Mouse (Mus musculus): ENCODE measurements at regions not wholly inside any gene's neighbourhood (a gene's known extent, or its start where the extent isn't known, plus 50 kb on each side); places are given as distances from the start of the nearest gene placed in this dataset.

- DNase-seq, result no peak
Observed at GRCm38 (mm10) chr1:61277170-61277710, 299.5 kb downstream of the Icos start.

- no peak for DNase-seq
Observed at GRCm38 (mm10) chr1:61288185-61288584, 310.5 kb downstream of the Icos start.

- no peak for DNase-seq
Observed at GRCm38 (mm10) chr1:61288946-61289345, 311.2 kb downstream of the Icos start.

GRCm38 (mm10) chr1:61289552-61289951 lies 311.8 kb downstream of the Icos start:
- no peak for DNase-seq

GRCm38 (mm10) chr1:61293106-61293505 lies 315.4 kb downstream of the Icos start:
- no peak for DNase-seq

GRCm38 (mm10) chr1:61295219-61295618 lies 317.5 kb downstream of the Icos start:
- DNase-seq, result no peak

- DNase-seq, result no peak
Observed at GRCm38 (mm10) chr1:61296831-61297230, 319.1 kb downstream of the Icos start.

GRCm38 (mm10) chr1:61297361-61297760 lies 319.6 kb downstream of the Icos start:
- DNase-seq, result no peak

- peak; percentile 26 to 46 for DNase-seq
Observed at GRCm38 (mm10) chr1:61298064-61298463, 320.3 kb downstream of the Icos start.

- no peak for DNase-seq
Observed at GRCm38 (mm10) chr1:61298779-61299178, 321.1 kb downstream of the Icos start.

GRCm38 (mm10) chr1:61300491-61300890 lies 322.8 kb downstream of the Icos start:
- no peak for DNase-seq

GRCm38 (mm10) chr1:61301041-61302030 lies 323.6 kb downstream of the Icos start:
- peak; percentile 11 to 23 for DNase-seq

GRCm38 (mm10) chr1:61302570-61303071 lies 324.9 kb downstream of the Icos start:
- no peak for DNase-seq

GRCm38 (mm10) chr1:61306296-61306695 lies 328.6 kb downstream of the Icos start:
- DNase-seq, result peak; percentile 10 to 31

- peak; percentile 7 to 33 for DNase-seq
Observed at GRCm38 (mm10) chr1:61309563-61309962, 329.1 kb upstream of the Pard3b start.

- no peak for DNase-seq
Observed at GRCm38 (mm10) chr1:61310063-61310760, 328.4 kb upstream of the Pard3b start.

- DNase-seq, result no peak
Observed at GRCm38 (mm10) chr1:61310761-61311090, 327.9 kb upstream of the Pard3b start.

GRCm38 (mm10) chr1:61313196-61313595 lies 325.4 kb upstream of the Pard3b start:
- DNase-seq, result no peak

GRCm38 (mm10) chr1:61316261-61316660 lies 322.4 kb upstream of the Pard3b start:
- no peak for DNase-seq

- DNase-seq, result no peak
Observed at GRCm38 (mm10) chr1:61316736-61317135, 321.9 kb upstream of the Pard3b start.

GRCm38 (mm10) chr1:61318042-61318441 lies 320.6 kb upstream of the Pard3b start:
- DNase-seq, result no peak

- DNase-seq, result no peak
Observed at GRCm38 (mm10) chr1:61321513-61322145, 317.0 kb upstream of the Pard3b start.

- DNase-seq, result no peak
Observed at GRCm38 (mm10) chr1:61331456-61331855, 307.2 kb upstream of the Pard3b start.
